Mouse (Mus musculus) limb, embryonic 15.5 days (tissue): ENCODE results near the gene Btbd6. TPM values are rescaled to one million over a fixed set of nuclear protein-coding genes. Genes with fewer than 3 reads are reported as not detected.

ENCODE experiments used
- ATAC-seq: fragments of 200-750 bp; cut with Nextera tagmentation; 2 replicates; pipeline ENCODE4 v1.8.0; 2017; ENCODE audit warnings: low read depth, moderate TSS enrichment; ENCODE audit not compliant: insufficient number of reproducible peaks, low FRiP score, low TSS enrichment
- H3K27ac ChIP-seq: fragments of 300-500 bp; sonication (generic); 2 replicates; pipeline ENCODE4 v1.5.1; 2015; ENCODE audit warnings: moderate library complexity, mild to moderate bottlenecking, inconsistent platforms
- H3K27me3 ChIP-seq: fragments of 300-500 bp; sonication (generic); 2 replicates; pipeline ENCODE4 v1.6.1; 2015; ENCODE audit warnings: inconsistent platforms
- H3K36me3 ChIP-seq: fragments of 300-500 bp; sonication (generic); 2 replicates; pipeline ENCODE4 v1.6.1; 2015; ENCODE audit warnings: inconsistent platforms
- H3K4me1 ChIP-seq: fragments of 300-500 bp; sonication (generic); 2 replicates; pipeline ENCODE4 v1.6.1; 2015; ENCODE audit warnings: inconsistent platforms
- H3K4me2 ChIP-seq: fragments of 300-500 bp; sonication (generic); 2 replicates; pipeline ENCODE4 v1.6.1; 2015; ENCODE audit warnings: mild to moderate bottlenecking, inconsistent platforms
- H3K4me3 ChIP-seq: fragments of 300-500 bp; sonication (generic); 2 replicates; pipeline ENCODE4 v1.5.1; 2015; ENCODE audit warnings: mild to moderate bottlenecking, inconsistent platforms
- H3K9ac ChIP-seq: fragments of 300-500 bp; sonication (generic); 2 replicates; pipeline ENCODE4 v1.6.1; 2015; ENCODE audit warnings: inconsistent platforms
- H3K9me3 ChIP-seq: fragments of 300-500 bp; sonication (generic); 2 replicates; pipeline ENCODE4 v1.6.1; 2016; ENCODE audit warnings: inconsistent platforms
- WGBS: fragments of 180-500 bp; shearing (Covaris S2); methylation state at CpG from one replicate; pipeline ENCODE4 v1.1.7; 2015; 5-methylcytosine and 5-hydroxymethylcytosine counted together
- polyA plus RNA-seq: library from polyadenylated mRNA; unstranded; fragments of >200 nt; fragmentation: Nextera tagmentation; extraction: Ambion mirVana; gene quantifications from 2 replicates; pipeline ENCODE4 v1.2.1, GENCODE M21; 2015

Btbd6 gene
- polyA plus RNA-seq, 1 experiment from 2014 or later: 26.3 TPM

- H3K27me3 ChIP-seq: no peaks in the 10 kb centered on the region
- H3K4me1 ChIP-seq: peaks cover 17% of the 10 kb centered on the region
- H3K4me2 ChIP-seq: no peak overlapping the region
- H3K9me3 ChIP-seq: no peaks in the 10 kb centered on the region
- H3K36me3 ChIP-seq: peaks cover 26% of the 10 kb centered on the region
- ATAC-seq: peak; percentile 67
- no peak overlapping the region for H3K4me3 ChIP-seq
- peak overlapping the region; percentile 47 for H3K27ac ChIP-seq
- H3K9ac ChIP-seq: no peak overlapping the region
- WGBS: 60% methylated on average over 5 of the region's 5 CpGs
Observed at GRCm38 (mm10) chr12:113028067-113028466, 51.8 kb downstream of the Btbd6 start.

Other genes with a start within 250 kb of the Btbd6 start
- gene Pld4, start 215.8 kb upstream of the Btbd6 start, polyA plus RNA-seq: 13.1 and 14.5 TPM in 2 replicates
- 9.4 and 9.8 TPM in 2 replicates for gene Ahnak2, start 173.8 kb upstream of the Btbd6 start, polyA plus RNA-seq
- 5.9 and 6.4 TPM in 2 replicates for gene Clba1, start 167.5 kb upstream of the Btbd6 start, polyA plus RNA-seq
- gene Cdca4, start 147.1 kb upstream of the Btbd6 start, polyA plus RNA-seq: 105 TPM in 2 replicates
- 0.20 and 0.41 TPM in 2 replicates for gene Gpr132, start 108.3 kb upstream of the Btbd6 start, polyA plus RNA-seq
- 10.3 and 11.6 TPM in 2 replicates for gene Jag2, start 46.7 kb upstream of the Btbd6 start, polyA plus RNA-seq
- 70.5 and 71.2 TPM in 2 replicates for gene Nudt14, start 34.4 kb upstream of the Btbd6 start, polyA plus RNA-seq
- gene Brf1, start 24.2 kb downstream of the Btbd6 start, polyA plus RNA-seq: 57.1 and 61.7 TPM in 2 replicates
- 12.9 and 13.8 TPM in 2 replicates for gene Pacs2, start 38.0 kb downstream of the Btbd6 start, polyA plus RNA-seq
- gene Tex22, start 98.0 kb downstream of the Btbd6 start, polyA plus RNA-seq: 0.19 TPM in 1 of 2 replicates, not detected in the other
- 10.6 and 12.9 TPM in 2 replicates for gene Mta1, start 121.8 kb downstream of the Btbd6 start, polyA plus RNA-seq
- 113 and 182 TPM in 2 replicates for gene Crip2, start 163.8 kb downstream of the Btbd6 start, polyA plus RNA-seq
- gene Crip1, start 169.8 kb downstream of the Btbd6 start, polyA plus RNA-seq: 560 and 613 TPM in 2 replicates
- gene Tedc1, start 179.9 kb downstream of the Btbd6 start, polyA plus RNA-seq: 25.4 and 28.5 TPM in 2 replicates
- gene Tmem121, start 209.4 kb downstream of the Btbd6 start, polyA plus RNA-seq: 12.7 and 17.1 TPM in 2 replicates